ENCODE assay signal across 29 mouse cellular contexts in genomic region chr2:144409037-144409436, GRCm38 (mm10). TPM values are rescaled to one million over a fixed set of nuclear protein-coding genes. Genes with fewer than 3 reads are reported as not detected.
"Had no signal": no experiment of that assay in that cellular context is flagged by ENCODE, and none has a peak within 500 bp of the region (broad histone marks: within the 10 kb centered on the region; RNA-seq: fewer than 3 reads in every experiment).

No protein-coding gene starts in this region.

- H3K9me3 ChIP-seq: heart, embryonic 10.5 days; heart, embryonic 12.5 days; hindbrain, embryonic 10.5 days; hindbrain, embryonic 12.5 days; kidney, embryonic 15.5 days; limb, embryonic 13.5 days; limb, embryonic 15.5 days; liver, embryonic 12.5 days had no signal

- DNase-seq: gastrocnemius, postnatal 14 days; gastrocnemius, postnatal 36 days; heart, adult 18-20 months; heart, postnatal 10 days; heart, postnatal 4 days; kidney, adult 18-20 months; kidney, adult 8-10 months; kidney, postnatal 14 days; kidney, postnatal 36 days; layer of hippocampus, adult 9-11 months; left cerebral cortex, postnatal 4 days had no signal

- H3K27me3 ChIP-seq: heart, embryonic 12.5 days; hindbrain, embryonic 12.5 days; kidney, embryonic 15.5 days; limb, embryonic 13.5 days; limb, embryonic 15.5 days; liver, embryonic 12.5 days had no signal

- H3K4me1 ChIP-seq: heart, embryonic 10.5 days; heart, embryonic 12.5 days; hindbrain, embryonic 10.5 days; hindbrain, embryonic 12.5 days; kidney, embryonic 15.5 days; limb, embryonic 13.5 days; limb, embryonic 15.5 days; liver, embryonic 12.5 days had no signal

- ATAC-seq: hindbrain, embryonic 16.5 days; inflammation-experienced regulatory T-cells, adult 6 months; intestine, embryonic 16.5 days; liver, embryonic 12.5 days had no signal

- H3K27ac ChIP-seq: heart, embryonic 10.5 days; hindbrain, embryonic 10.5 days; hindbrain, embryonic 12.5 days; hindbrain, embryonic 14.5 days; kidney, embryonic 15.5 days; kidney, postnatal 0 days; left cerebral cortex, adult 2 months; limb, embryonic 13.5 days; limb, embryonic 15.5 days; liver, embryonic 12.5 days; liver, embryonic 14.5 days had no signal

- H3K4me3 ChIP-seq: heart, embryonic 10.5 days; heart, embryonic 12.5 days; hindbrain, embryonic 10.5 days; hindbrain, embryonic 12.5 days; kidney, embryonic 15.5 days; left cerebral cortex, adult 2 months; limb, embryonic 13.5 days; limb, embryonic 15.5 days; liver, embryonic 12.5 days had no signal

RNA-seq across cellular contexts. Expression of gene Pet117, which starts 40.2 kb away (rescaled TPM):
- total RNA-seq: granulocyte monocyte progenitor cell, adult 5-6 weeks; liver, adult 2 months had no signal
- polyA plus RNA-seq: heart, embryonic 10.5 days; large intestine, adult 2 months; limb, embryonic 13.5 days; liver, adult 2 months; liver, embryonic 12.5 days had no signal
